Mouse (Mus musculus) small intestine, adult 2 months (tissue): ENCODE data around the gene Tubg1. TPM values are rescaled to one million over a fixed set of nuclear protein-coding genes. Genes with fewer than 3 reads are reported as not detected.

Experiments
- H3K27ac ChIP-seq: fragments of 200-500 bp; 2 replicates; pipeline ENCODE4 v1.5.1; 2012; ENCODE audit warnings: low read depth, low read length, control low read depth, inconsistent platforms; ENCODE audit not compliant: insufficient read depth
- H3K27me3 ChIP-seq: fragments of 200-500 bp; 2 replicates; pipeline ENCODE4 v1.6.1; 2012; ENCODE audit warnings: mild to moderate bottlenecking, moderate library complexity, low read length, inconsistent platforms; ENCODE audit not compliant: control insufficient read depth, insufficient read depth
- H3K36me3 ChIP-seq: fragments of 200-500 bp; 2 replicates; pipeline ENCODE4 v1.6.1; 2012; ENCODE audit warnings: mild to moderate bottlenecking, low read length, control low read depth, inconsistent platforms; ENCODE audit not compliant: control insufficient read depth, insufficient read depth
- H3K4me1 ChIP-seq: fragments of 200-500 bp; 2 replicates; pipeline ENCODE4 v1.6.1; 2012; ENCODE audit warnings: low read length, inconsistent platforms, mixed read lengths; ENCODE audit not compliant: control insufficient read depth, insufficient read depth, insufficient read length
- H3K4me3 ChIP-seq: fragments of 200-500 bp; 2 replicates; pipeline ENCODE4 v1.5.1; 2012; ENCODE audit warnings: low read depth, mild to moderate bottlenecking, control low read depth, inconsistent platforms, low read length, moderate library complexity
- CTCF ChIP-seq: fragments of 200-500 bp; IDR thresholded peaks from 2 replicates; pipeline ENCODE4 v1.5.1; 2012; ENCODE audit warnings: low read depth, mild to moderate bottlenecking, control low read depth, inconsistent platforms, low read length, moderate library complexity, mixed read lengths; ENCODE audit not compliant: insufficient replicate concordance, insufficient read length; ENCODE audit errors: extremely low read depth
- POLR2A ChIP-seq: fragments of 200-500 bp; IDR thresholded peaks from 2 replicates; pipeline ENCODE4 v1.6.1; 2012; ENCODE audit warnings: low read depth, mild to moderate bottlenecking, control low read depth, inconsistent platforms, low read length, moderate library complexity
- WGBS: fragments of 180-500 bp; shearing (Covaris S2); methylation state at CpG from one replicate; pipeline ENCODE4 v1.1.7; 2018; 5-methylcytosine and 5-hydroxymethylcytosine counted together
- polyA plus RNA-seq: library from polyadenylated mRNA; depleted of rRNA; stranded (reverse); fragments of >200 nt; gene quantifications from 2 replicates; pipeline ENCODE4 v1.2.3, GENCODE M21; 2012

Gene Tubg1
- polyA plus RNA-seq, 1 experiment: 16.2 TPM

- WGBS: 80% methylated on average over 8 of the region's 8 CpGs
- peaks cover 46% of the 10 kb centered on the region for H3K36me3 ChIP-seq
- H3K4me3 ChIP-seq: no peak overlapping the region
Observed at GRCm38 (mm10) chr11:101167963-101168300, 48.2 kb downstream of the Tubg1 start.

DNA sequence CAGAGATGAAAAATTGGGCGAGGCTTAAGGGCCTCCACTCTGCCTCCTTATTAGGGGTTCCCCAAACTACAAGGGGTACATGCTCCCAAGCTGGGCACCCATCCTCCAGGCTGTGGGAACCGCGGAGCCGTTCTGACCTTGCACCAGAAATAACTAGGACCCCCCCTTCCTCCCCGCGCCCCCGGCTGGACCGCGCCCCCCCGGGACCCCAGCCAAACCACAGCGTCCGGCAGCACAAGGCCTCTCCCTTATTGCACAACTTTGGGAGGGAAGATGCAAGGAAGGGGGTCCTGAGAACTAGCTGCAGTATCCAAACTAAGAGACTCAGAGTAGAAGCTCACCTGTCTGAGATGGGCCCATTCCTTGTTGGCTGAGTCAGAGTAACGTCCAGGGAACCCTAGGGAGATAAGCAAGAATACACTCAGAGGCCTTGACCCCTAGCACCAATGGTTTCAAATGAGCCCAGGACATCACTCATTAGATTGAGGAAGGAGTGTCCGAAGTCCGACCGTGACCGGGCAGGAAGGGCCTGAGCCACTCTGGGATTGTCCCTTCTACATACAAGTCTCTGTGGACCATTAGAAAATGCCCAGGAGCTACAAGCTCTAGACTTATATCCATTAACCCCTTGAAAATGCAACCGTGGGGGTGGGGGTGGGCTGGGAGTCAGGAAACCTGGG, 48.7 kb downstream of the Tubg1 start:
- H3K27me3 ChIP-seq: no peaks in the 10 kb centered on the region
- WGBS: 59% methylated on average over 18 of the region's 18 CpGs
- H3K27ac ChIP-seq: 0 out of 2 replicates have a peak overlapping the region, but pooled peaks have one; percentile 24
- peaks cover 41% of the 10 kb centered on the region for H3K36me3 ChIP-seq
- peaks cover 22% of the 10 kb centered on the region for H3K4me1 ChIP-seq
- TF ChIP-seq POLR2A: no peak
- H3K4me3 ChIP-seq: peak overlapping the region; percentile 85; the same call in 1 of the 2 replicates

More at GRCm38 (mm10) chr11:101167963-101168300, 48.2 kb downstream of the Tubg1 start:
- TF ChIP-seq POLR2A (no peak), CTCF (no peak)
- H3K27me3 ChIP-seq: no peaks in the 10 kb centered on the region
- no peak overlapping the region for H3K27ac ChIP-seq
- peaks cover 22% of the 10 kb centered on the region for H3K4me1 ChIP-seq

DNA sequence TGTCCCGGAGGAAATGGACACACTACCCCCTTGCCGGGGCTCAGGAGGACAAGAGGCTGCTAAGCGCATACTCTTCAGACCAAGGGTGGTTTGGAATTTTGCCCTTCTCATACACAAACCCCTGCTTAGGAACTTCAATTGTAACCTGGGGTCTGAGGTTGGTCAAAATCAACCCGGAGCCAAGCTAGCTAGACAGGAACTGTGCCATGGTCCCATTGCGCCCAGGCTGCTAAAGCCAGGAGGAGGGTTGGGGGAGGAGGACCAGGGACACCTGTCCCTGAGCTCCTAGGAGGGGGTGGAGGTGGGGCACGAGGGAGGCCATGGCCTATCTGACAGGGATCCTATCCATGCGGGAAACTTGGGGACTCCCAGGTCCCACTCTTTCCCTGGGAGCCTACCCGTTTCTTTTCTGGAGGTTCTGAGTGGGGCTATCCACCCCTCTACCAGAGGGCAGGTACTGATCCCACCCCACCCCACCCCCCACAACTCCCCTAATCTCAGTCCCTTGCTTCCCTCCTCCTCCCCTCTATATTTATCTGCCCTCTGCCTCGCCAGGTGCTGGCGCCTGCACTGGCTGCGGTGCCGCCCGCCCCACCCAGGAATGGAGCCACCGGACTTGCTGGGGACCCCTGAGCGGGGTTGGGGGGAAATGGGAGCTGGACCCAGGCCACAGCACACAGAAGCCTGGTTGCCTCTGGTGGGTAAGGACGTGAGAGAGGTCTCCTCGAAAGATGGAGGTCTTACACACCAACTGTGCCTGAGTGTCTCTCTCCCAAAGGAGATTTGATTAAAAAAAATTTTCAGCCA, 49.8 kb downstream of the Tubg1 start:
- 11% methylated on average over 17 of the region's 17 CpGs for WGBS
- peaks cover 27% of the 10 kb centered on the region for H3K4me1 ChIP-seq
- no peaks in the 10 kb centered on the region for H3K27me3 ChIP-seq
- H3K4me3 ChIP-seq: peak overlapping the region; percentile 85
- TF ChIP-seq POLR2A: no peak
- TF ChIP-seq CTCF: no peak
- peaks cover 30% of the 10 kb centered on the region for H3K36me3 ChIP-seq
- H3K27ac ChIP-seq: peak overlapping the region; percentile 87

GRCm38 (mm10) chr11:101170354-101170810, 50.6 kb downstream of the Tubg1 start, which contains the start of gene Cntnap1:
TSS of gene Cntnap1 (plus strand) at chr11:101170523.
- no peak; the same call in 1 of the 2 replicates for TF ChIP-seq POLR2A
- TF ChIP-seq CTCF: no peak
- WGBS: 2% methylated on average over 35 of the region's 35 CpGs
- Histone ChIP-seq H3K27ac (peak within 1 kb of the TSS; percentile 87), H3K4me1 (peaks cover 25% of the 10 kb centered on the region), H3K36me3 (peaks cover 22% of the 10 kb centered on the region), H3K4me3 (peak within 1 kb of the TSS; percentile 85), H3K27me3 (no peaks in the 10 kb centered on the region)

- Histone ChIP-seq H3K27ac (peak within 1 kb of the TSS; percentile 90), H3K36me3 (peaks cover 19% of the 10 kb centered on the region), H3K27me3 (no peaks in the 10 kb centered on the region), H3K4me1 (peaks cover 25% of the 10 kb centered on the region), H3K4me3 (peak within 1 kb of the TSS; percentile 85)
- WGBS: under 1% methylated on average over 50 of the region's 50 CpGs
- TF ChIP-seq CTCF (no peak), POLR2A (peak; percentile 51; the same call in 1 of the 2 replicates)
Observed at GRCm38 (mm10) chr11:101170811-101171610, 51.3 kb downstream of the Tubg1 start, which contains the start of gene Plekhh3. TSS of gene Plekhh3 (minus strand) at chr11:101171351.

DNA sequence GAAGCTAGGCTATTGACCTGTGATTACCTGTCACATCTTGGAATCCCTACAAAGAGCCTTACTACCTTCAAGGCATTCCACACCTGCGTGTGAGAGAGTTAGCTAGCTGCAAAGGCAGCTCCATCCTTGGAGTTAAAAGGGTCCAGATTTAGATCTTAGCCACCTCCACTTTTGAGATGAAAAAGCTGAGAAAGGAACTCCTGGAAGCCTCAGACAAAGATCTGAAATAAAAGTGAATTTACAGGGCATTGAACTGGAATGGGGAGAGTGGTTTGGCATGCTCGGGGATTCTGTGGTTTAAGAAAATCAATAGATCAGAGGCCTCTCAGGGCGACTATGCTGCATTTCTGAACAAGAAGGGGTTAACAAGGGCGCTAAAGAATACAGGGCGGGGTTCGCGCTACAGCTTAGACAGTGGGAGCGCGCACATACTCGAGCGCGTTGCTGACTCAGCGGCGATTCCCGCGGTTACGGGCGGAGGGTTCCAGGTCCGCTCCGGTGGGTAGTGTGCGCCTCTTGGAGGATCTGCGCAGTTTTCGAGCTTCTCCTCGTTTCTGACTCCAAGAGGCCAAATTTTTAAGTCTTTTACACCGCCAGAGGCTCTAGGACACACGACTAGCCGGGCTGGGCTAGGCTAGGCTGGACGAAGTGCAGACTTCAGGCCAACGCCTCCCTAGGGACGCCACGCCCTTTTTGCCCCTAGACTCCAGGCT, 52.1 kb downstream of the Tubg1 start:
- TF ChIP-seq POLR2A: peak; percentile 53
- peak; percentile 18; the same call in 1 of the 2 replicates for TF ChIP-seq CTCF
- no peaks in the 10 kb centered on the region for H3K27me3 ChIP-seq
- under 1% methylated on average over 31 of the region's 31 CpGs for WGBS
- peak overlapping the region; percentile 80 for H3K4me3 ChIP-seq
- peaks cover 14% of the 10 kb centered on the region for H3K36me3 ChIP-seq
- peaks cover 29% of the 10 kb centered on the region for H3K4me1 ChIP-seq
- peak overlapping the region; percentile 90 for H3K27ac ChIP-seq
